Mouse (Mus musculus) layer of hippocampus, postnatal 36 days (tissue): ENCODE results near the gene Maml3. TPM values are rescaled to one million over a fixed set of nuclear protein-coding genes. Genes with fewer than 3 reads are reported as not detected.

ENCODE experiments used
- DNase-seq, 2 experiments: peaks; one replicate each; pipeline ENCODE4 v3.0.0; 2022
- total RNA-seq, 2 experiments: library from RNA; stranded (reverse); gene quantifications; 2 replicates each; pipeline ENCODE4 v1.2.3; 2021

Gene Maml3
- total RNA-seq, 2 experiments from 2014 or later, result 8.3 to 9.8 TPM

DNA sequence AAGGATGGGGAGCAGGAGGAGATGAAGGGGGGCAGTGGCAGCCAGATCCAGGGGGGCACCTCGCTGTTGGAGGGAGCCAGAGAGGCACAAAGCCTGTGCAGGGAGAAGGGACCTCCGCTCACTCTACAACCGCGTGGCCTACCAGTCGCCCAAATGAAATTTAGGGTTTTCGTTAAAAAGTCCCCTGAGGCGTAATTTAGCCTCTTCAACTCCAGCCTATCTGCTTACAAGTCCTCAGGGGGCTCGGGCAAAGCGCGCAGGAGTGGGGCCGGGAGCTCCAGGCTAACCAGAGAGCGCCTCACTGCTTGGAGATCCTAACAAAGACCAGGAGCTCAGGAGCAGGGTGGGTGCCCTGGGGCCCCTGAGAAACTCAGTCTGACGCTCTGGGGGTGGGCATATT, 402.9 kb downstream of the Maml3 start:
- DNase-seq, result no peak

DNA sequence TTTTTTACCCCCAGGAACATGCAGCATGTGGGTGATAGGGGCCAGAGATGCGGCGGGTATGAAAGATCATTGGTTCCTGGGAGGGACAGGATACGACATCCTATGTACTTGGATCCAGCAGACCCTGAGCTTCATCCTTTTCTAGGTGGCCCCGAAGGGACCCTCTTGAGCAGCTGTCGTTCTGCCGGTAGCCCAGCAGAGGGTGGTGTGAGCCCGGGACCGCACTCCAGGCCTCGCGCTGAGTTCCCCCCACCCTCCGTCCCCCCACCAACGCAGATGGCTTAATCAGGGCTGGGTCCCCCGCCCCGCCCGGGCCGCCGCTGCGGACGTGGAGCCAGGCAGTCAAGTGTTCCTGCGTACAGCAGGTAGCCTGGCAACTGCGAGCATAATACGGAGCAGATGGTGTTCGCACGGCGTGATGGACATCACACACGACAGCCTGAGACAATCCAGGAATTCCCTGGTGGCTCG, 403.6 kb downstream of the Maml3 start:
- DNase-seq, result peak; percentile 53 to 70

DNA sequence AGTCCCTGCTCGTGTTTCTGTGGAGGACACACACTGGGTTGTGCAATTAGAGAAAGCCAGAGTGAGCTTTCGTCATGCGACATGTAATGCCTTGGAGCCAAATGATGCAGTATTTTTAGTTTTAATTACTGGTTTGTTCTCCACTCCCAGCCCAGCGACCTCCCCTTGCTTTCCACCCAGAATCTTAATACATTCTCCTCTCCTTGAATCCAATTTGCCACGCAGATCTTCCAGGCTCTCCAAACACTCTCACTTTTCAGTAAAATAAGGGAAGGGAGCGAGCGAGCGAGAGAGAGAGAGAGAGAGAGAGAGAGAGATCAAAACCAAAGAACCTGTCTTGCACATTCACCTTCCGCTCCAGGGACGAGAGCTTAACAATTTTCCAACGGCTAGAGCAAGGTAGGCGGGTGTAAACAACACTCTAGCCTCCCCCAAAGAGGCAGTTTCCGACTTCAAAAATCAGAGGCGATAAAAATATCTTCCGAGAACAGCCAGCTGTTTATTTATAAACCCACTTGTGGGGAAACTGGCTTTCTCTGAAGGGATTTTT, 404.1 kb downstream of the Maml3 start:
- DNase-seq, result no peak

DNA sequence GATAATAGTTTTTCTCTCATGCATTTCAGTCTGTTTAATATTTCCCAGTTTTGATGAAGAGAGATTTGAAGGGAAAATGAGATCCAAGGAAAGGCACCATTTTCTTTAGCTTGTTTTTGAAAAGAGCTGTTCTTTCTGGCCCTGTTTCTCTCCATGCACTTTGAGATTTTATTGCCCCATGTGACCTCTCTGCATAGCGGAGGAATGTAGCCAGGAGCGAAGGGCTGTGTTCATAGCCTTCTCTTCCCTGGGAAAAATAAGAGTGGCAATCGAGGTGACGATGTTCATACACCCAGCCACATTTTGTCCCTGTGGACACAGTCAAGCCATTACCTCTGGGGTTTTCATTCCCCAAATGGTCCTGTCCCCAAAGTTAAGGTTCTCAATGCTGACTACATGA, 404.8 kb downstream of the Maml3 start:
- DNase-seq, result no peak

DNA sequence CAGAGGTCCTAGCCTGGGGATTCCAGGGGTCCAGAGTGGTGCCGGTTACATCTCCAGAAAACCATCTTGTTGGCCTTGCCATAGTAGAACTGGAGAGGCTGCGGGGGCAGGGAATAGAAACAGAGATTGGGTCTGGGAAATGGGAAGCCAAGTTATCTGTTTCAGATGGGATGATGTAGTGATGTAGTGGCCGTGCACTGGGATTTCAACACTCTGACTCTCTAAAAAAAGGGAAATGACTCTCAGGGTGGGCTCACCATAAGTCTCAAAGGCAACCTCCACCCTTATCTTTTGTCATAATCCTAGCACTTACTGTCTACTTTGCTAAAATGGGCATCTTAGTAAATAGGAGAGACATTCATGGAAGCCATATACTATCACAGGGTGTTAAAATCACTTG, 406.9 kb downstream of the Maml3 start:
- no peak for DNase-seq

DNA sequence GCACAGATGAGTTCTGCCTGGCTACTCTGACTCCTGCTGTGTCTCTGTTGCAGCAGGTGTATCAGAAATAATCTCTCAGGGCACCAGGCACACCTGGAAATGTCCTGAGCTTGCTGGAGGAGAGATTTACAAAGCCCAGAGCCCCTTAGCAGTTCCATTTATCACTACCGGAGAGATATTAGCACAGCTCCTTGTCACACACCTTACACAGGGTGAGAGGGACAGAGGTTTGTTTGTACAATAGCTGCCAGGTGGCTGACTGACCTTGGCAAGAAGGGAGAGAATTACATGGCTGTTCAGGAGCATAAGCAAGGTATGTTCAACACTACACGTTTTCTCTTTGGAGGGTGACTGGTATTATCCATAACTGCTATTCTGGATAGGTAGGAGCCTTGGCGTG, 409.2 kb downstream of the Maml3 start:
- no peak for DNase-seq

DNA sequence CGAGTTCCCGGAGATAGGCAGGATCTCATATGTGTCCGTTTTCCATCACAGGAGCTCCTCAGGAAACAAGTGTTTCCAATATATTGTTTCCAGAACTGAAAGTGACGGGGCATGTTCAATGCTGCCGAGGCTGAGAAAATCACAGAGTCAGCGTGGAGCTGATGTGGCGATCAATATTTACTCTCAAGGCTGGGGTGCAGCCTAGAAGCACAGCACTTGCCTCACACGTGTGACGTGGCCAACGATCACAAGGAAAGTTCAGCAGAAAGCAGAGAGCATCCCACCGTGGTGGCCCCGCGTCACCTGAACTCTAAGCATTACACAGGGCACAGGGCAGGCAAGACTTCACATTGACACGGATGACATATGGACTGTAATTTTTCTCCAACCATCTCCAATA, 410.3 kb downstream of the Maml3 start:
- no peak for DNase-seq

DNA sequence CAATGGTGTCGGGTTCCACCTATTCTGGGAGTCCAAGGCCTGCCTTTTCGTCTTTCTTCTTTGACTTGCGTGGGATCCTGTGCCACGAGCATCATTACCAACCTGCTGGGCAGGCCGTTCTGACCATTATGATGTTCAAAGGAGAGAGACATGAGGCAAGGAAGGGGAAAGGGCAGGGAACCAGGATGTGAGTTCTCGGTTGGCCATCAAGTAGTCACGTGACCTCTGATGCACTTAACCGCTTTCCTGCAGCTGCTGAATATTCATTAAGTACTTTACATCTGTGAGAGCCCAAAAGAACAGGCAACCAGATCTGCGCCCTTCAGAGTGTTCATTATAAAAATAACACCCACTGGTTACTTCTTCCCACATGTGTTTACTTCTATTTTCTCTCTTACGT, 411.7 kb downstream of the Maml3 start:
- no peak for DNase-seq

DNA sequence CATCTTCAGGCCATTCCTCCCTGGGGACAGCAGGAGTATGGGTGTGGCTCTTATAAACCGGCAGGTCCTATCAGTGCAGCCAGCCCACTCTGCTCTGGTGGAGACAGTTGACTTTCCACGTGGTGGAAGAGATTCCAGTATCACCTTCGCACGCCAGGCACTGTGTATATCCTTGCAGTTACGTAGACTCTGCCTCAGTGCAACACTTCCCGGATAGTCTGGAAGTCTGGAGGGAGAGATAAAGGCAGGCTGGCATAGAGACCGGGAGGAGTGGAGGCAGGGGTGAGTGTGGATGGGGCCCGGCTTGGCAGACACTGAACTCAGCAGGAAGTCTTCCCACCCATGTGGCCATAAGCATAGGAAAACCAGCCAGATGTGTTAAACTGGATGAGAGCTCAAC, 416.2 kb downstream of the Maml3 start:
- DNase-seq, result no peak

DNA sequence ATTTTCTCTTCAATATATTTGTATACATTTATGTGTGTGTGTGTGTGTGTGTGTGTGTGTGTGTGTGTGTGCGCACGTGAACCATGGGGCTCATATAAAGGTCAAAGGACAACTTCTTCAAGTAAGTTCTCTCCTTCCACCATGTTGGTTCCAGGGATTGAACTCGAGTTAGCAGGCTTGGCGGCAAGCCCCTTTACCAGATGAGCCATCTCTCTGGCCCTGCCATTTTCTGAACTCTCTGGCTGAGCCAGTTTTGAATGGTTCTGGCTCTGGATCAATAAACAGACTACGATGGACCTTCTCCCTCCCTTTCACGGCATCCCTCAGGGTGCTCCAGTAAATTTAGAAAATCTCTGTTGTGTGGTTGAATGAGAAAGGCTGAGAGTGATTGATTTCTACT, 418.1 kb downstream of the Maml3 start:
- DNase-seq, result no peak

DNA sequence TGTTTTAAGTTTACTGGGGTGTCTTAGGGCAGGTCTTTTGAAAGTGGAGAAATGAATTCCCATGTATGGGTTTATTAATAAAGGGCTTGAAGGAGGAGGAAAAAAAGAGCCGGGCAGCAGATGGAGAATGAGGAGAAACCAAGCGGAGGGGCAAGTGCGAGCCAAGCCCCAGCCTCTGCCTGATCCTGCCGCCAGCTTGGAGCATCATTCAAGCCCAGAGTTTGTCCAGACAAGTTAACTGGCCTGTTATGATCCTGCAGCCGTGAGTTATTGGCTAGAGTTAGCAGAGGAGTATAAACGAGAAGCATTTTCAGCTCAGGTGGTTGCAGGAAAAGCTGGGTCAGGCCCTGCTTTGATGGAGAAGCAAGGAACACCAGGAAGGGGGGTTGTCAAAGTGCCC, 418.6 kb downstream of the Maml3 start:
- no peak for DNase-seq

DNA sequence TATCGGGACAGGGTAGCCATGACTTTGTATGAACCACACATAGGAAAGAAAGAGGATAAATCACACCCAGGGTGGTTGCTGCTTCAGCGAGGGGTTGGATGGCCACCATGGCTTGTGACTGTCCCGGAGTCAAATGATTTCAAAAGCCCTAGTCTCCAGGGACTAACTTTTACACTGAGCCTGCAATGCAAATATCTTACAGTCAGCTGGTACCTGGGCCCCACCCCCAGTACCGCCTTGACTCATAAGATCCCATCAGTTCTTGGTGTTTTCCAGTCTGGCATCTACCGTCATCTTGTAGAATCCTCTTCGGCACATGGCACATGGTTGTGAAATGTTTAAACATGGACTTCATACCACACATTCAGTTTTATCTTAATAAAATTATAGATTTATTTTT, 419.3 kb downstream of the Maml3 start:
- DNase-seq, result no peak

DNA sequence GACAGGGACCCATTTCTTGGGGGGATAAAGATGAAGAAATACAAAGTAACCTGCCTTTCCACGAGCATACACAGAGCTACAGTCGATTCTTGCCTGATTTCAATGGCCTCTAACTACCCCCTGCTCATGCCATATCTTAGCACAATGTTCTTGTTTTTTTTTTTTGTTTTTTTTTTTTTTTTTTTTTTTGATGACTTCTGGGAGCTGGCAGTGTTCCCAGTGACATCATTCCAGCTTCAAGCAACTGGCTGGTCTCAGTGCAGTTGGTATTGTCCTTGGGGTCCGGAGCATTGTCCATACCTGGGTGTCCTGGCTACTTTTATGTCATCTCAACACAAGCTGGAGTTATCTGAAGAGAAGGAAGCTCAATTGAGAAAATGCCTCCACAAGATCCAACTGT, 429.9 kb downstream of the Maml3 start:
- no peak for DNase-seq

DNA sequence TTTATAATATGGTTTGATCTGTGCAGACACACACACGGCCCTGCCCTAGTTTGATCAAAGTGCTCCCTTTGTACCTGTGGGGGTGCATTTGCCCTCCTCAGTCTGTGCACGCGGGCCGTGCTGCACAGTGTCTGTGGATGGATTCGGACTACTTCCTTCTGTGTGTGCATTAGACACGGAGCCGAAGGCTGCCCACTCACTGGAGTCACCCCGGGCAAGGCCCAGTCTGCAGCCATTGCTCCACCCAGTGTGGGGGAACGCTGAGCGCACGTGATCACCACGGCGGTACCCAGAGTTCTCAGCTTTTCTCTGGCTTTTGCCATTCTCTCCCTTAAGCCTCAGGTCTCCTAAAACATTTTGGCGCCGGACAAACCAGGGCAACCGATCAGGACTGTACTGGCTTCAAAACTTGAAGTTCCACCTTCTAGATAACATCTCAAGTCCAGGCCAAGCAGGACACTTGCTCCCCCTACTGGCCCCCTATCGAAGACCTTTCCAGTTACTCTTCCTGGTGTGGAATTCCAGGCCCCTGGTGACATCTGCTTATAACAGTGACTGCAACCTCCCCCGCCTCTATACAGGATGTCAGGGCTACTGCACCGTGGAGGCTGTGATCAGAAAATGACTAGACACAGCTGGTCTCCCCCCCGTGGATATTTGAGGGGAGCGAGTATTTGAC, 431.3 kb downstream of the Maml3 start:
- peak in 1 of 2 experiments; percentile 20 for DNase-seq

DNA sequence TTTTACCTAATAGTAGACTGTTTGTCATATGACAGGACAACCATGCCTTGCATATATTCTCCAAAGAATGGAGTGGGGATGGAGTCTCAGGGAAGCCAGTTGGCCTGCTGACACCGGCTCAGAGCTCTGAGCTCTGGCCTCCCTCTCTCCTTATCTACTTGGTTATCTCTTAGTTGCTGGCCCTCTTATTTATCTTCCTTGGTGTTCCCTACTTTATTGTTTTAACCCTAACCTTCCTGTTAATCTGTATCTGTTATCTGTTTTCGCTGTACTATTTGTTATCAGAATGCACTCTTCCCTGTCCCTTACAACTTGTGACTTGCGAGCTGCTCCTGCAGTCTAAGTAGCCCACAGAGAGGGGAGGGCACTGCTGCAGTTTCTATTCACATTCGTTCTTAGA, 432.2 kb downstream of the Maml3 start:
- no peak for DNase-seq

DNA sequence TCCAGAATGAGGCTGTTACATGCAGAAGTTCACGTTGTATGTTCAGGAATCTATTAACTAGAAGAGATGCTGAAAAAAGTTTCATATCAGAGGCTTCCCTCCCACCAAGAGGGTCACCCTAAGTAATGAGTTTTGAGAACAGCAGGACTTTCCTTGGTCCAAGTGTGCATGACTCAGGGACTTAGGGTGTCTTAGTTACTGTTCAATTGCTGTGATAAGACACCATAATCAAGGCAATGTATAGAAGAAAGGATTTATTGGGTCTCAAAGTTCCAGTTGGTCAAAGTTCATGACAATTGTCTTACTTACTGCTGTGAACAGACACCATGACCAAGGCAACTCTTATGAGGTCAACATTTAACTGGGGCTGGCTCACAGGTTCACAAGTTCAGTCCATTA, 433.8 kb downstream of the Maml3 start:
- no peak for DNase-seq

DNA sequence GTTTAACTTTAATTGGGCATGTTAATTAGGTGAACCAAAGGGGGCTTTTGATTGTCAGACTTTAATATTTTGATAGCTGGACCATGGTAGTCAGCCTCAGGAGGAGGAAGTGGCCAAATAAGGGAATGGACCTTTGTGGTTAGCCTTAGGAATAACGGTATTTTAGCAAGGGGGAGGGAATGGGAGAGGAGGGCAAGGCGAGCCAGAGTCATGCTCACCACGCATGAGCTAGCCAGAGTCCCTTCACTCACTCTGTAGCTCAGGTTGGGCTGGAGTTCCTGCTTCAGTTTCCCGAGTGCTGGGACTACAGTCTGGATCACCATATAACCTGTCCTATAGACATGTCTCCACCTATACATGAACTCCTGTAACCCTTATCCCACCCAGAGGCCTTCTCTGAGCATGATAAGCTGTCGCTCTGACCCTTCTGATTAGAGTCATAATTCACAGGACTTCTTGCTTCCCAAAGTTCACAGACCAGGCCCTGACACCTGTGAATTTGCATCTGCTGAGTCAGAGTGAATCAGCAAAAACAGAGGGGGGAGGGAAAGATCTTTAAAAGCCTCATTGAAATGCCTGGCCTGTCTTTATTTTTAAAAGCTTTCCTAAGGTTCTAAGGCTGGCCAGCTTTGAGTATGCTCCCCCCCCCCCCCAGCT, 434.3 kb downstream of the Maml3 start:
- no peak for DNase-seq

DNA sequence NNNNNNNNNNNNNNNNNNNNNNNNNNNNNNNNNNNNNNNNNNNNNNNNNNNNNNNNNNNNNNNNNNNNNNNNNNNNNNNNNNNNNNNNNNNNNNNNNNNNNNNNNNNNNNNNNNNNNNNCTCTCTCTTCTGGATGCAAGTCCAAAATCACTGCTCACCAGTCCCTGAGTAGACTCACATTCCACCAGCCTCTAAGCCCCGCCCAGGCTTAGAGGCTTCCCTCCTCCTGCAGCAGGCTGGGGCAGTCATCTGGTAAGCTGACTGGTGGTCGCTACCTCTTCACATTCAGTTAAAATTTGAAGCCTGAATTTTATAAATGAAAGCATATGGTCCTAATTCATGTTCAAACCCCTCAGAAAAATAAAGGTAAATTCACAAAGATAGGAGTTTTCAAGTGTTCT, 436.3 kb downstream of the Maml3 start:
- no peak for DNase-seq

DNA sequence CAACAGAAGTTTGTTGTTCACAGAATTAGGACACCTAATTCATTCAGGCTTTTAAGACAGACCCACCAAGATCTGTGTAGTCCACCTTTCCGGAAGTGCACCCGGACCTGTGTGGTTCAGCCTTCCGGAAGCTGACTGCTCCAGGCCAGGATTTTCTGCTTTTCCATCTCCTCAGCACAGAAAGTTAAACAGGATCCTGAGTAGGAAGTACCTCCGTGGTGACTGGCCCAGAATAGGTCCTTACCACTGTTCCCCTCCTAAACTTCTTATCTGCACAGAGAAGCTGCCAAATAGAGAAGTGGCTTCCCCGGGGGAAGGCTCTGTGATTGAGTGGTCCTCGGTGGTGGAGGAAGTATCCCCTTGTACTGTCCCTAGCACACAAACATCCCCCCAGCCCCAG, 442.3 kb downstream of the Maml3 start:
- DNase-seq, result no peak

DNA sequence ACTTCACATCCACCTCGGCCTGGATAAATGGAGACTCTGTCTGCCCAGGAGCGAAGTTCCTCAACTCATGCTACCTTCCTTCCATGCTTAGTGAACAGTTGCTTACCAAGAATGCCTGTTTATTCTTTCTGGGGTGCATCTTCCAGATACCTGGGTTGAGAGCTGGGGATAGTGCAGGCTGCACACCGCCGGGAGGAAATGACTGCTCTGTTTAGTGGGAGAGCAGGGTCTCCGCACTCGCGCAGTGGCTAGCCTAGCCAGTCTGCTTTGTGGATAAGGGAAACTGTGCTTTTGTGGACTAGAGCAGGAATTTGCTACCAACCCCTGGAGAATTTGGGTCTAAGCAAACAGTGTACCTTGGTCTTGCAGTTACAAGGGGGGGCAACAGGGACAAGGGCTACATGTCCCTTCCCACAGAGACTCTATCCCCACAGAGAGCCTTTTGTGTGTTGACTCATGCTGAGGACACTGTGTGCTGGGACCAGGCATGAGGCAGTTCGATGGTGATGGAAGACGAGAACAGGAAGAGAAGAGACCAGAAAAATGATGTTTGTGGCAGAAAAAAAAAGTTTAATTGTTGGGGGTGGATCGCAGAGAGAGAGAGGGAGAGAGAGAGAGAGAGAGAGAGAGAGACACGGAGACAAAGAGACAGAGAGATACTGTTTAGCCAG, 442.9 kb downstream of the Maml3 start:
- no peak for DNase-seq

DNA sequence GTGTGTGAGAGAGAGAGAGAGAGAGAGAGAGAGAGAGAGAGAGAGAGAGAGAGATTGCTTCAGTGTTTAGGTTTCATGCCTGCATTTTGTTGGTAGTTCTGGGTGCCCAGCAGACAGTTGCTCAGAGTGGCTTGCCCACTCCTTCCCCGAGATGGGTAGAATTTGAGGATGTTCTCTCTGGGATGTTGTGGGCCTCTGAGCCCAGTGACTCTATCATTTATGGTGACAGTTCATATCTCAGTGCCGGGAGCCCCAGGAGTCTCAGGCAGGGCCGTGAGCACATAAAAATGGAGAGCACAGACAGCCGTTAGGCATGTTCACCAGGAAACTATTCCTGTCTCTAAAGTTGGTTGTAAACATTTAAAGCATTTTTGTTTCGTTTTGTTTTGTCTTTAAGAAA, 443.5 kb downstream of the Maml3 start:
- DNase-seq, result no peak

DNA sequence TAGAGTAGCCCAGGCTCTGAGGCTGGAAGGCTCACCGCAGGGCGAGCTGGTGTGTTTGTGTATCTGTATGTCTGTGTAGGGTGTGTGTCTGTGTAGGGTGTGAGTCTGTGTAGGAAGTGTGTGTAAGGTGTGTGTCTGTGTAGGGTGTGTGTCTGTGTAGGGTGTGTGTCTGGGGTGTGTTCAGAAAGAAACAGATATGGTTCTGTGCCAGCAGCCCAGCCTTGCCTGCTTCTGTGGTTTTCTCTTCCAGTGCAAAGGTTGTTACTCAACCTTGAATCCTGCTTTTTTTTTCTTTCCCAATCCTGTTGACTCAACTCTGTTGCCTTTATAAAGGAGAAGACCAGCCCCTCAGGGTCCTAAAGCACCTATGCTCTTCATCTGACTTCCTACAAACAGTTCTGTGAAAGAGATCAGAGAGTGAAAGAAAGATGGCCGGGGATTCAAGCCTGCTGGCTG, 444.0 kb downstream of the Maml3 start:
- no peak for DNase-seq

DNA sequence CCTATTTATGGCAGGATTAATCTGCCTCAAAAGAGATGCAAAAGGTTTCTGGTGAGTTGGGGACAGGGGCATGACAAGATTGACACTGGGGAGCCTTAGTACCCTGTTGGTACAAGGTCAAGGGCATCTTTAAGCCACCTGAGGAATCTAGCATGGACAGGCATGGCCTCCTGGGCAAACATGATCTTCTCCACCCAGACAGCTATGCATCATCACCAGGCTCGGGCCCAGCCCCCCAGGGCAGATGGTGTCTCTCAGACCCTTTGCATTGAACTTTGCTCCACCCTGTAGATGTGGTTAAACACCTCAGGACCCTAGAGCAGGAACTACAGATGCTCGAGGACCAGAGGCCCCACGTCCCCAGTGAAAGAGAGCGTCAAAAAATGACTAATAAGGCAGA, 444.8 kb downstream of the Maml3 start, which contains the start of gene Mgst2:
Mgst2 (plus strand) TSS at position 301 of the 400 bp plus-strand sequence.
- no peak for DNase-seq
